Mouse (Mus musculus): ENCODE results near the gene Phf10.

DNA sequence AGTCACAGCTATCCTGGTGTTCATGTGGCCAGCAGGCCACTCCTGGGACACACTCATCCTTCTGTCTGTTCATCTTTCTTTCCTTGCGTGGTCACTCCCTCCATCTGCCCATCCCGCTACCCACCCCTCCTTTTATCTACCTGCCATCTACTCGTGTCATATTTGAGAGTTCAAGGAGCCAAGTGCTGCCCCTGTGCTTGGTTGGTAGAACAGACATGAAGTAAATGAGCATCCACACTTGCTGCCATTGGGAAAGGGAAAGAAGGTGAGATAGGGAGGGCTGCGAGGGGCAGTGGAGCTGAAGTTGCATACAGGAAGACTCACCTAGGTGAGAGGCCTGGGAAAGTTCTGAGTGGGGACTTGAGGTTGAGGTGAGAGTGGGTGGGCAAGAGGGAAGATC is 46.7 kb downstream of the Phf10 start:
- no peak for TF ChIP-seq ZMIZ1 (IDR thresholded peaks at IDR 0.05; ENCODE audit: low read depth, low read length)
- TF ChIP-seq CTCF (IDR thresholded peaks at IDR 0.05 in 2 of 3, conservative IDR thresholded peaks at IDR 0.05 in 1 of 3; ENCODE audit: control insufficient read depth in 1 of 3, insufficient read depth in 1 of 3, low read depth in 2 of 3, low read length in 3 of 3, poor library complexity in 1 of 3, severe bottlenecking in 1 of 3), result no peak
- no peak for TF ChIP-seq EP300 (IDR thresholded peaks at IDR 0.05; ENCODE audit: low read depth in 1 of 2, low read length in 2 of 2)
- TF ChIP-seq POLR2AphosphoS2 (IDR thresholded peaks at IDR 0.05; ENCODE audit: low read length), result no peak
- TF ChIP-seq POLR2A (IDR thresholded peaks at IDR 0.05; ENCODE audit: control insufficient read depth in 1 of 2, insufficient read depth in 1 of 2, low read depth in 1 of 2, low read length in 2 of 2, poor library complexity in 1 of 2), result no peak
- no peak for TF ChIP-seq MAZ (IDR thresholded peaks at IDR 0.05; ENCODE audit: low read depth, low read length)
- no peak for TF ChIP-seq ZKSCAN1 (IDR thresholded peaks at IDR 0.05; ENCODE audit: low read depth, low read length)
- TF ChIP-seq MYC (IDR thresholded peaks at IDR 0.05; ENCODE audit: low read depth, low read length), result no peak
- TF ChIP-seq SIN3A (IDR thresholded peaks at IDR 0.05; ENCODE audit: low read length), result no peak
- TF ChIP-seq GABPA (IDR thresholded peaks at IDR 0.05; ENCODE audit: low read depth, low read length), result no peak
- no peak for TF ChIP-seq TCF12 (IDR thresholded peaks at IDR 0.05; ENCODE audit: low read depth, low read length)
- TF ChIP-seq ELF1 (IDR thresholded peaks at IDR 0.05; ENCODE audit: low read depth, low read length), result no peak
- no peak for TF ChIP-seq CHD2 (IDR thresholded peaks at IDR 0.05; ENCODE audit: low read length)
